Mouse (Mus musculus) limb, embryonic 14.5 days (tissue): ENCODE results near the gene Cacna1i. TPM values are rescaled to one million over a fixed set of nuclear protein-coding genes. Genes with fewer than 3 reads are reported as not detected.

Experiments used
- ATAC-seq: fragments of 200-750 bp; cut with Nextera tagmentation; 2 replicates; pipeline ENCODE4 v1.8.0; 2017; ENCODE audit warnings: low read depth, moderate number of reproducible peaks, moderate TSS enrichment; ENCODE audit not compliant: low FRiP score
- DNase-seq: peaks from one replicate; pipeline ENCODE4 v3.0.0-alpha.2; 2015; ENCODE audit warnings: low spot score
- H3K27ac ChIP-seq: fragments of 300-500 bp; sonication (generic); replicated peaks from 2 replicates; pipeline ENCODE4 v1.5.1; 2014; ENCODE audit warnings: low read depth, mild to moderate bottlenecking, low read length, moderate library complexity, mixed read lengths
- H3K27me3 ChIP-seq: fragments of 300-500 bp; sonication (generic); 2 replicates; pipeline ENCODE4 v1.6.1; 2014; ENCODE audit warnings: low read length, mixed read lengths; ENCODE audit not compliant: control insufficient read depth, insufficient read depth
- H3K36me3 ChIP-seq: fragments of 300-500 bp; sonication (generic); 2 replicates; pipeline ENCODE4 v1.6.1; 2014; ENCODE audit warnings: mild to moderate bottlenecking, low read length, moderate library complexity, mixed read lengths; ENCODE audit not compliant: control insufficient read depth, insufficient read depth
- H3K4me1 ChIP-seq: fragments of 300-500 bp; sonication (generic); 2 replicates; pipeline ENCODE4 v1.6.1; 2014; ENCODE audit warnings: antibody characterized with exemption, low read length, mixed read lengths; ENCODE audit not compliant: control insufficient read depth, insufficient read depth
- H3K4me2 ChIP-seq: fragments of 300-500 bp; sonication (generic); replicated peaks from 2 replicates; pipeline ENCODE4 v1.6.1; 2014; ENCODE audit warnings: low read depth, mild to moderate bottlenecking, low read length, moderate library complexity; ENCODE audit not compliant: severe bottlenecking
- H3K4me3 ChIP-seq: fragments of 300-500 bp; sonication (generic); replicated peaks from 2 replicates; pipeline ENCODE4 v1.5.1; 2014; ENCODE audit warnings: low read length
- H3K9ac ChIP-seq: fragments of 300-500 bp; sonication (generic); 2 replicates; pipeline ENCODE4 v1.6.1; 2014; ENCODE audit warnings: mild to moderate bottlenecking, low read depth, low read length, moderate library complexity; ENCODE audit not compliant: severe bottlenecking
- H3K9me3 ChIP-seq: fragments of 300-500 bp; sonication (generic); 2 replicates; pipeline ENCODE4 v1.6.1; 2016; ENCODE audit warnings: low read length; ENCODE audit not compliant: control insufficient read depth
- POLR2A ChIP-seq: fragments of 200-500 bp; IDR thresholded peaks from 2 replicates; pipeline ENCODE4 v1.8.0; 2012; ENCODE audit warnings: inconsistent platforms, mild to moderate bottlenecking, moderate library complexity, borderline replicate concordance; ENCODE audit not compliant: insufficient read depth, insufficient read length; ENCODE audit errors: extremely low read depth
- WGBS: fragments of 180-500 bp; shearing (Covaris S2); extraction: QIAGEN DNeasy Blood & Tissue Kit; methylation state at CpG from one replicate; pipeline ENCODE4 v1.1.7; 2014; 5-methylcytosine and 5-hydroxymethylcytosine counted together
- polyA plus RNA-seq, 2 experiments: library from polyadenylated mRNA; depleted of rRNA in 1 of 2; stranded (reverse) in 1 of 2; unstranded in 1 of 2; fragments of >200 nt; fragmentation: Nextera tagmentation in 1 of 2; extraction: Ambion mirVana in 1 of 2; gene quantifications; 2 replicates each; pipeline versions ENCODE4 v1.2.1 to v1.2.3; 2012 to 2014

The Cacna1i gene
- polyA plus RNA-seq, 2 experiments, result 0.03 to 0.34 TPM

DNA sequence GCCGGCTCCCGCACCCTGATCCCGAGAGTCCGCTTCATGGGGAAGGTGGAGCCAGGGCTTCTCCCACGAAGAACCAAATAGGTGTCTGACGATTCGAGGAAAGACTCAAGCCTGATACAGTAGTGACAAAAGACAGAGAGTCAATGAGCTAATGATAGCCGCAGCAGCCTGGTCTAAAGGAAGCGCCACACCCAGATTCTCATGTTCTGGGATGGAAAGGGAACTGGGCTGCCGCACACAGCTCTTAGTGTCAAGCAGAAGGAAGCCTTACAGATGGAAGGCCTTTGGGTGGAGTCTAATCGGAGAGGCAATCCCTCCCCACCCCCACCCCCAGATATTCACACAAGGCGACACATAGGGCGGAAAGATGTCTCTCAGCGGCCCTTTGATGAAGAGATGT lies 104.8 kb downstream of the Cacna1i start:
- Histone ChIP-seq H3K9ac (no peak overlapping the region), H3K4me2 (no peak overlapping the region), H3K4me1 (no peaks in the 10 kb centered on the region), H3K4me3 (no peak overlapping the region), H3K36me3 (no peaks in the 10 kb centered on the region), H3K27ac (no peak overlapping the region), H3K27me3 (no peaks in the 10 kb centered on the region), H3K9me3 (no peaks in the 10 kb centered on the region)
- no peak for TF ChIP-seq POLR2A
- ATAC-seq (no peak), DNase-seq (no peak)
- WGBS, result 81% methylated on average over 14 of the region's 14 CpGs

DNA sequence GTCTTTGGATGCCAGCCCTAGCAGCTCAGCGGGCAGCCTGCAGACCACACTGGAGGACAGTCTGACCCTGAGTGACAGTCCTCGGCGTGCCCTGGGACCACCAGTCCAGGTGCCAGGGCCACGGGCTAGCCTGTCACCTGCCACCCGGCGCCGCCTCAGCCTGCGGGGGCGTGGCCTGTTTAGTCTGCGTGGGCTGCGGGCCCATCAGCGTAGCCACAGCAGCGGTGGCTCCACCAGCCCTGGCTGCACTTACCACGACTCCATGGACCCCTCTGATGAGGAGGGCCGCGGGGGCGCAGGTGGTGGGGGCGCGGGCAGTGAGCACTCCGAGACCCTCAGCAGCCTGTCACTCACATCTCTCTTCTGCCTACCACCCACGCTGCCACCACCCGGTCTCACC lies 108.0 kb downstream of the Cacna1i start:
- DNase-seq (no peak), ATAC-seq (no peak)
- Histone ChIP-seq H3K27ac (no peak overlapping the region), H3K4me1 (no peaks in the 10 kb centered on the region), H3K9ac (0 out of 2 replicates have a peak overlapping the region, but pooled peaks have one; percentile 7), H3K27me3 (no peaks in the 10 kb centered on the region), H3K4me2 (no peak overlapping the region), H3K4me3 (no peak overlapping the region), H3K36me3 (no peaks in the 10 kb centered on the region), H3K9me3 (no peaks in the 10 kb centered on the region)
- no peak for TF ChIP-seq POLR2A
- 67% methylated on average over 20 of the region's 22 CpGs for WGBS

DNA sequence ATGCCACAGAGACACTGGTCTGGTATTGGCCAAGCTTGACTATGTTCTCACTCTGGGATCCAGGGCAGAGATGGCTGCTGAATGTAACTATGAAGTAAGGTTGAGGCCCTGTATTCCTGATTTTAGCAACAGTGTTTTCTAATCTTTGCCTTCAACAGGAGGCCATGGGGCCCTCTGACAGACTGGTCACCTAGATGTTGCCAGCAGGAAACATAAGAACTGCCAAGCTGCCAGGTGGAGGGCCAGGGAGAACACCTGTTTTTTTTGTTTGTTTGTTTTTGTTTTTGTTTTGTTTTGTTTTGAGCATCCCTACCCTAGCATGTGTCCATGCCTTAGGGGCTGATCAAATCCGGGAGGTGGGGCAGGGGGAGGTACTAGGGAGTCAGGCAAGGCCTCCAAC lies 112.4 kb downstream of the Cacna1i start:
- H3K4me1 ChIP-seq, result no peaks in the 10 kb centered on the region
- no peaks in the 10 kb centered on the region for H3K9me3 ChIP-seq
- 74% methylated on average over 1 of the region's 1 CpGs for WGBS
- ATAC-seq, result no peak
- no peak for TF ChIP-seq POLR2A
- H3K36me3 ChIP-seq, result no peaks in the 10 kb centered on the region
- H3K4me3 ChIP-seq, result no peak overlapping the region
- no peak overlapping the region for H3K9ac ChIP-seq
- no peaks in the 10 kb centered on the region for H3K27me3 ChIP-seq
- H3K4me2 ChIP-seq, result no peak overlapping the region
- H3K27ac ChIP-seq, result no peak overlapping the region
- DNase-seq, result no peak

DNA sequence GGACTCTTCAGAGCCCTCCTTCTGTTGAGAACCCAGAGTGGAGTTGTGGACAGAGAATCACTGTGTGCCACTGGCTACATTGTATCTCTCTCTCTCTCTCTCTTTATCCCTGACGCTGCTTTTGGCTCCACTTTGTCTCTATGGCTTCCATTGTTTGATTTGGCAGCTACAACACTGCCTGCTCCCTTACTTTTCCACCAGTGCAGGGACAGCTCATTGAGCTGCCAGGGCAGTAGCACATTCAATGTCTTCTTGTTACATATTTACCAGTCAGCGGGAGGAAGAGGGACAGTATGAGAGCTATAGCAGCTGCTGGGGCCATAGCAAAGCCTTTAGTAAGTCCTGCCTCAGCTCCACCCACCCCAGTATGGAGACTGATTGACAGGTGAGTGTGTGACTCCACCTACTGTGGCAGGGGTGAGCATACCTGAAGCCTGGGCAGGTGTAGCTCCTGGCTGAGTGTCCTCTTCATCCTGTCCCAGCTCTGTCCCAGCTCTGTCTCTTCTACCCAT lies 114.4 kb downstream of the Cacna1i start:
- no peak for TF ChIP-seq POLR2A
- 61% methylated on average over 2 of the region's 2 CpGs for WGBS
- Histone ChIP-seq H3K9me3 (no peaks in the 10 kb centered on the region), H3K27me3 (no peaks in the 10 kb centered on the region), H3K27ac (no peak overlapping the region), H3K9ac (no peak overlapping the region), H3K36me3 (no peaks in the 10 kb centered on the region), H3K4me1 (no peaks in the 10 kb centered on the region), H3K4me2 (no peak overlapping the region), H3K4me3 (no peak overlapping the region)
- ATAC-seq (no peak), DNase-seq (no peak)

DNA sequence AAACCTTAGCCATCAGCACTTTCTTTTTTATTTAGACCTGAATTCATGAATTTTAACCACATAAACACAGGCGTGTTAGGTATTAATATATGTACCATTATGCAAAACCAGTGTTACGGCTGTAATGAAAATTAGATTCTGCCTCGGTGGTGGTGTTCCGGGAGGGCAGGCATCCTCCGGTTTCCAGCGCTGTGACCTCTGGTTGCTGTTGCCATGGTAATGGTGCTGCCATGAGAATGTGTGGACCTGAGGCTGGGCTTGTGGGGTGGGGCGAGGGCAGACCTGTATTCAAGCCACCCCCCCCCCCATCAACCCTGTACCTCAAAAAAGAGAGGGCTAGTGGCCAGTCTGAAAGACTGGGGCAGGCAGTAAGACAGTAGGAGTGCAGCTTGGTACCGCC lies 114.9 kb downstream of the Cacna1i start:
- WGBS, result 72% methylated on average over 8 of the region's 8 CpGs
- no peak overlapping the region for H3K4me3 ChIP-seq

DNA sequence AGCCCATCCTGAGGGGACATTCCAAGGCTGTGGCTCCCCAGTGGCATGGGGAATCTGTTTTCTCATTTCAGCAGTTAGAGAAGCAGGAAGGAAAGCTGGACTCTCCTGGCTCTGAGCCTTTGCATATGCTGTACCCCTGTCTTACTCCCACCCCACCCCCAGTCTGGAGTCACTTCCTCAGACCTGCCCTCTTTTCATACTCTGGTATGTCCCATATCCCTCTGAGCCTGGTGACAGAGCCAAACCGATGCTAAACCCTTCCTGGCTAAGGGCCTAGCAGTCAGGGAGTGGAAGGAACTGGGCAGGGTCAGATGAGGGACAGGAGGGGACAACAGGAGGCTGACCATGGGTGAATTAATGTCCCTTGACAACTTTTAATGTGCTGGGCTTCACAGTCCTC lies 120.8 kb downstream of the Cacna1i start:
- no peaks in the 10 kb centered on the region for H3K27me3 ChIP-seq
- TF ChIP-seq POLR2A, result no peak
- ATAC-seq, result no peak

More for the DNA sequence above, 114.9 kb downstream of the Cacna1i start:
- Histone ChIP-seq H3K27me3 (no peaks in the 10 kb centered on the region), H3K9me3 (no peaks in the 10 kb centered on the region), H3K4me2 (no peak overlapping the region), H3K4me1 (no peaks in the 10 kb centered on the region), H3K9ac (no peak overlapping the region), H3K27ac (no peak overlapping the region), H3K36me3 (no peaks in the 10 kb centered on the region)
- DNase-seq, result no peak
- TF ChIP-seq POLR2A, result no peak
- no peak for ATAC-seq

More for the DNA sequence above, 120.8 kb downstream of the Cacna1i start:
- 0 out of 2 replicates have a peak overlapping the region, but pooled peaks have one; percentile 21 for H3K9ac ChIP-seq
- H3K4me2 ChIP-seq, result no peak overlapping the region
- H3K4me1 ChIP-seq, result no peaks in the 10 kb centered on the region
- H3K36me3 ChIP-seq, result no peaks in the 10 kb centered on the region
- DNase-seq, result peak; percentile 11
- WGBS, result 24% methylated on average over 1 of the region's 1 CpGs
- H3K4me3 ChIP-seq, result no peak overlapping the region
- H3K27ac ChIP-seq, result no peak overlapping the region
- no peaks in the 10 kb centered on the region for H3K9me3 ChIP-seq
